Mouse (Mus musculus) neural tube, embryonic 11.5 days (tissue): Measurements from ENCODE around the gene Paox. TPM values are rescaled to one million over a fixed set of nuclear protein-coding genes. Genes with fewer than 3 reads are reported as not detected.
A peak's percentile ranks its signal among the peaks of the same experiment; 100 is the strongest.

Experiments
- ATAC-seq: fragments of 200-750 bp; cut with Nextera tagmentation; 2 replicates; pipeline ENCODE4 v1.8.0; 2017; ENCODE audit warnings: moderate number of reproducible peaks, mild to moderate bottlenecking, moderate TSS enrichment, moderate library complexity; ENCODE audit not compliant: insufficient read depth, low FRiP score, low TSS enrichment
- DNase-seq: peaks from one replicate; pipeline ENCODE4 v3.0.0-alpha.2; 2015; ENCODE audit warnings: low spot score
- H3K27ac ChIP-seq: fragments of 300-500 bp; sonication (generic); 2 replicates; pipeline ENCODE4 v1.5.1; 2014; ENCODE audit warnings: low read depth, mild to moderate bottlenecking, low read length
- H3K27me3 ChIP-seq: fragments of 300-500 bp; sonication (generic); 2 replicates; pipeline ENCODE4 v1.6.1; 2014; ENCODE audit warnings: mild to moderate bottlenecking, low read length, mixed read lengths; ENCODE audit not compliant: control insufficient read depth, insufficient read depth
- H3K36me3 ChIP-seq: fragments of 300-500 bp; sonication (generic); 2 replicates; pipeline ENCODE4 v1.6.1; 2014; ENCODE audit warnings: mild to moderate bottlenecking, low read length, moderate library complexity, mixed read lengths; ENCODE audit not compliant: control insufficient read depth, insufficient read depth
- H3K4me1 ChIP-seq: fragments of 300-500 bp; sonication (generic); 2 replicates; pipeline ENCODE4 v1.6.1; 2014; ENCODE audit warnings: low read length, mixed read lengths; ENCODE audit not compliant: control insufficient read depth, insufficient read depth
- H3K4me2 ChIP-seq: fragments of 300-500 bp; sonication (generic); 2 replicates; pipeline ENCODE4 v1.6.1; 2014; ENCODE audit warnings: low read depth, mild to moderate bottlenecking, moderate library complexity
- H3K4me3 ChIP-seq: fragments of 300-500 bp; sonication (generic); 2 replicates; pipeline ENCODE4 v1.5.1; 2014; ENCODE audit warnings: low read depth, low read length
- H3K9ac ChIP-seq: fragments of 300-500 bp; sonication (generic); 2 replicates; pipeline ENCODE4 v1.6.1; 2014; ENCODE audit warnings: mild to moderate bottlenecking, low read length
- H3K9me3 ChIP-seq: fragments of 300-500 bp; sonication (generic); 2 replicates; pipeline ENCODE4 v1.6.1; 2016; ENCODE audit warnings: low read length; ENCODE audit not compliant: control insufficient read depth
- WGBS: fragments of 180-500 bp; shearing (Covaris S2); extraction: QIAGEN DNeasy Blood & Tissue Kit; methylation state at CpG from one replicate; pipeline ENCODE4 v1.1.7; 2014; 5-methylcytosine and 5-hydroxymethylcytosine counted together
- polyA plus RNA-seq: library from polyadenylated mRNA; unstranded; fragments of >200 nt; fragmentation: Nextera tagmentation; extraction: Ambion mirVana; gene quantifications from 2 replicates; pipeline ENCODE4 v1.2.1, GENCODE M21; 2014

Paox gene
- polyA plus RNA-seq: 15.6 and 16.1 TPM in 2 replicates

- Histone ChIP-seq H3K4me2 (peak within 1 kb of the TSS; percentile 94), H3K9ac (peak within 1 kb of the TSS; percentile 84), H3K36me3 (peaks cover 3% of the 10 kb centered on the region; the same call in 1 of the 2 replicates), H3K27ac (peak within 1 kb of the TSS; percentile 49; the same call in 1 of the 2 replicates), H3K27me3 (no peaks in the 10 kb centered on the region), H3K4me1 (no peaks in the 10 kb centered on the region), H3K9me3 (no peaks in the 10 kb centered on the region), H3K4me3 (peak within 1 kb of the TSS; percentile 71)
- DNase-seq (peak; percentile 40), ATAC-seq (peak; percentile 56)
- 2% methylated on average over 23 of the region's 23 CpGs for WGBS
Observed at GRCm38 (mm10) chr7:140115583-140116328, at the start of gene Paox. TSS of gene Paox (plus strand) at chr7:140115799.

- H3K9me3 ChIP-seq: no peaks in the 10 kb centered on the region
- H3K4me1 ChIP-seq: no peaks in the 10 kb centered on the region
- no peaks in the 10 kb centered on the region for H3K27me3 ChIP-seq
- H3K36me3 ChIP-seq: no peaks in the 10 kb centered on the region
- no peak overlapping the region for H3K9ac ChIP-seq
- no peak for DNase-seq
- H3K27ac ChIP-seq: no peak overlapping the region
- ATAC-seq: no peak
- H3K4me2 ChIP-seq: no peak overlapping the region
- H3K4me3 ChIP-seq: no peak overlapping the region
- 62% methylated on average over 6 of the region's 6 CpGs for WGBS
Observed at GRCm38 (mm10) chr7:140067397-140067796, 48.2 kb upstream of the Paox start.

GRCm38 (mm10) chr7:140070042-140070711 lies 45.4 kb upstream of the Paox start:
- Histone ChIP-seq H3K27me3 (no peaks in the 10 kb centered on the region), H3K27ac (no peak overlapping the region), H3K4me3 (0 out of 2 replicates have a peak overlapping the region, but pooled peaks have one; percentile 3), H3K9ac (peak overlapping the region; percentile 19; the same call in 1 of the 2 replicates), H3K4me1 (no peaks in the 10 kb centered on the region), H3K4me2 (peak overlapping the region; percentile 32), H3K36me3 (no peaks in the 10 kb centered on the region), H3K9me3 (no peaks in the 10 kb centered on the region)
- ATAC-seq (no peak), DNase-seq (no peak)
- WGBS: 35% methylated on average over 36 of the region's 39 CpGs

GRCm38 (mm10) chr7:140077698-140078097 lies 37.9 kb upstream of the Paox start:
- Histone ChIP-seq H3K4me3 (no peak overlapping the region), H3K27ac (no peak overlapping the region), H3K9me3 (no peaks in the 10 kb centered on the region), H3K4me1 (peaks cover 14% of the 10 kb centered on the region), H3K27me3 (peaks cover 24% of the 10 kb centered on the region), H3K4me2 (no peak overlapping the region), H3K9ac (no peak overlapping the region), H3K36me3 (no peaks in the 10 kb centered on the region)
- ATAC-seq: no peak
- 83% methylated on average over 6 of the region's 6 CpGs for WGBS
- DNase-seq: no peak

GRCm38 (mm10) chr7:140078711-140079110 lies 36.9 kb upstream of the Paox start:
- peaks cover 24% of the 10 kb centered on the region for H3K27me3 ChIP-seq
- no peaks in the 10 kb centered on the region for H3K9me3 ChIP-seq
- no peaks in the 10 kb centered on the region for H3K36me3 ChIP-seq
- DNase-seq (peak; percentile 83), ATAC-seq (no peak)
- H3K4me3 ChIP-seq: no peak overlapping the region
- no peak overlapping the region for H3K9ac ChIP-seq
- WGBS: 5% methylated on average over 5 of the region's 5 CpGs
- H3K4me1 ChIP-seq: peaks cover 14% of the 10 kb centered on the region
- no peak overlapping the region for H3K27ac ChIP-seq
- no peak overlapping the region for H3K4me2 ChIP-seq

- peaks cover 14% of the 10 kb centered on the region for H3K4me1 ChIP-seq
- peak; percentile 80 for ATAC-seq
- no peaks in the 10 kb centered on the region for H3K9me3 ChIP-seq
- H3K9ac ChIP-seq: peak overlapping the region; percentile 23; the same call in 1 of the 2 replicates
- peak overlapping the region; percentile 50 for H3K4me2 ChIP-seq
- peak; percentile 91 for DNase-seq
- peaks cover 24% of the 10 kb centered on the region for H3K27me3 ChIP-seq
- 3% methylated on average over 24 of the region's 24 CpGs for WGBS
- H3K4me3 ChIP-seq: peak overlapping the region; percentile 27
- peak overlapping the region; percentile 40; the same call in 1 of the 2 replicates for H3K27ac ChIP-seq
- H3K36me3 ChIP-seq: no peaks in the 10 kb centered on the region
Observed at GRCm38 (mm10) chr7:140080503-140081156, 35.0 kb upstream of the Paox start.

- WGBS: 15% methylated on average over 20 of the region's 20 CpGs
- Histone ChIP-seq H3K27me3 (peaks cover 24% of the 10 kb centered on the region), H3K9ac (peak overlapping the region; percentile 18), H3K4me3 (peak overlapping the region; percentile 27), H3K9me3 (no peaks in the 10 kb centered on the region), H3K27ac (no peak overlapping the region), H3K4me2 (peak overlapping the region; percentile 50), H3K4me1 (peaks cover 14% of the 10 kb centered on the region), H3K36me3 (no peaks in the 10 kb centered on the region)
- ATAC-seq (0 out of 2 replicates have a peak, but pooled peaks have one; percentile 25), DNase-seq (no peak)
Observed at GRCm38 (mm10) chr7:140081408-140082241, 34.0 kb upstream of the Paox start.

GRCm38 (mm10) chr7:140082242-140082678 lies 33.3 kb upstream of the Paox start, which contains the start of gene Caly:
TSS of gene Caly (minus strand) at chr7:140082548.
- no peaks in the 10 kb centered on the region for H3K36me3 ChIP-seq
- H3K9me3 ChIP-seq: no peaks in the 10 kb centered on the region
- peak; percentile 82 for DNase-seq
- 7% methylated on average over 18 of the region's 18 CpGs for WGBS
- peaks cover 14% of the 10 kb centered on the region for H3K4me1 ChIP-seq
- peak within 1 kb of the TSS; percentile 50 for H3K4me2 ChIP-seq
- peaks cover 24% of the 10 kb centered on the region for H3K27me3 ChIP-seq
- peak within 1 kb of the TSS; percentile 27 for H3K4me3 ChIP-seq
- peak within 1 kb of the TSS; percentile 18 for H3K9ac ChIP-seq
- H3K27ac ChIP-seq: 0 out of 2 replicates have a peak within 1 kb of the TSS, but pooled peaks have one; percentile 29
- peak; percentile 72 for ATAC-seq
